Mouse (Mus musculus): ENCODE measurements around the gene Sult5a1. TPM values are rescaled to one million over a fixed set of nuclear protein-coding genes. Genes with fewer than 3 reads are reported as not detected.

The Sult5a1 gene
- polyA plus RNA-seq (2017; shearing (Covaris generic)): not detected

DNA sequence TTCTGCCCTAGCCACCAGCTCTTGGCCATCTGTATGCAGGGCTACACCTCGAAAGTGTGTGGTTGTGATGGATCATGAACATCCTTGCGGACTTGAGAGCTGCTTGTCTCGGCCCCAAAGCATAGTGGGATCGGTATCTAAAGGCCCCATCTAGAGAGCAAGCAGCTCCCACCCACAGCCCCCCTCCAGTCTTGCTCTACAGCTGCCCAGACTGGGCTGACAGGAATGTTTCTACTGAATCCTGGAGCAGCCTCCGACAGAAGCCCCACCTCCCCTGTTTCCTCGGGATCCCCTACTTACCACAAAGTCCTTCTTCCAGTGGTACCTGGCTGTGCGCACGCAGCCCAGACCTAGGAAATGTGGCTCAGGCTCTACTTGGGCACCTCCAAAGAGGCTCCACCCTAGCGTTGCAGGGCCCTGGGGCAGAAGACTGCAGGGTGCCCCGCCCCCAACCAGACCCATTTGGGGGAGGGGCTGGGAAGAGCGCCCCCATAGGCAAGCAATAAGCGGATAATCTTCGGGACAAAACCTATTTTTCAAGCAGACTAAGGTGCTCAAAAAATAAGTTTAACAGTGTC is at the start of gene Sult5a1:
Sult5a1 (minus strand) TSS at position 428 of the 578 bp plus-strand sequence.

DNA sequence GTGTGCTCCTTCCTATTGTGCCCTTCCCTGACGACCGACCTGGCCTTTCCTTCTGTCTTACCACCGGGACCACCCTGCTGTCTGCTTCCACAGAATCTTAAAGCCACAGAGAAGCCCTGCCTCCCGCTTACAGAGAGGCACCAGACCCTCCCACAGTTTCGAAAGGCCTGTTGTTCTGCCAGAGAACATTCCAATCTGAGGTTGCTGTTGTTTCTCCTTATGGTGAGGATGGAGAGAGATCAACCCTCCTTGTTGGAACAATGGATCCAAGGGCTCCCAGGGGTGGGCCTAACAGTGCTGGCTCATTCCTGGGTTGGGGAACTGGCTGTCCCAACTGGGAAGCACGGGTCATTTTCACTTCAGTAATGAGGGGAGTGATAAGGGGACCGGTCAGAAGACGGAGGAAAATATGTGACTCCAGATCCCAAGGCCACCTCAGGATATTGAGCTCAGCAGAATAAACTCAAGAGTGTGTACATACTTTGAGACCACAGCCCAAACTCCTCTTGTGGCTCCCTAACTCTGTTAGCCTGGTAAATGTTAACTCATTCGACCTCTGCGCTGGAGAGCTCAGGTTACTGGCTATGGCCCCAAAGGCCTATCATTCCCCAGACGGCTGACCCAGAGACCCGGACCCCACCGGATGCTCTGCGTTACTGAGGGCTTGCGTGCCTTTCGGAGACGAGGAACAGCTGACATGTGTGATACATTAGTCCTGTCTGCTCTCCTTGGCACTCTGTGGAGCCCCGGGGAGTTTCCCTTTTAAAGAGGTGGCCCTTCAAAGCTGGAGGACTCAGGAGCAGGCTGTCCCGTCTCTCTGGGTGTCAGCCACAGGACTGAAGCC is 27.7 kb upstream of the Sult5a1 start, which contains the start of gene Dpep1:
Dpep1 (plus strand) TSS at position 677 of the 844 bp plus-strand sequence.

GRCm38 (mm10) chr8:123117127-123117731 is 40.9 kb downstream of the Sult5a1 start, which contains the start of gene Cpne7:
Gene Cpne7 (plus strand): TSS chr8:123117374.

GRCm38 (mm10) chr8:123101735-123102685 is 56.1 kb downstream of the Sult5a1 start, which contains the start of gene Rpl13:
Gene Rpl13 (plus strand): TSS chr8:123102350.

Other genes starting within 250 kb of the Sult5a1 start
- 51.6 TPM for gene Ankrd11, start 116.0 kb downstream of the Sult5a1 start, polyA plus RNA-seq (2017; shearing (Covaris generic))
- 15.5 TPM for gene Spg7, start 95.4 kb downstream of the Sult5a1 start, polyA plus RNA-seq (2017; shearing (Covaris generic))
- gene Rpl13, start 56.0 kb downstream of the Sult5a1 start, polyA plus RNA-seq (2017; shearing (Covaris generic)): 929 TPM
- gene Cpne7, start 40.9 kb downstream of the Sult5a1 start, polyA plus RNA-seq (2017; shearing (Covaris generic)): 0.99 TPM
- gene Dpep1, start 27.9 kb upstream of the Sult5a1 start, polyA plus RNA-seq (2017; shearing (Covaris generic)): not detected
- 227 TPM for gene Chmp1a, start 54.4 kb upstream of the Sult5a1 start, polyA plus RNA-seq (2017; shearing (Covaris generic))
- gene Spata33, start 54.5 kb upstream of the Sult5a1 start, polyA plus RNA-seq (2017; shearing (Covaris generic)): not detected
- gene Cdk10, start 66.5 kb upstream of the Sult5a1 start, polyA plus RNA-seq (2017; shearing (Covaris generic)): 26.8 TPM
- 9.1 TPM for gene Spata2l, start 77.9 kb upstream of the Sult5a1 start, polyA plus RNA-seq (2017; shearing (Covaris generic))
- 23.2 TPM for gene Zfp276, start 95.9 kb upstream of the Sult5a1 start, polyA plus RNA-seq (2017; shearing (Covaris generic))
- gene Vps9d1, start 96.0 kb upstream of the Sult5a1 start, polyA plus RNA-seq (2017; shearing (Covaris generic)): 19.5 TPM
- gene Fanca, start 160.3 kb upstream of the Sult5a1 start, polyA plus RNA-seq (2017; shearing (Covaris generic)): 13.2 TPM
- gene Spire2, start 174.4 kb upstream of the Sult5a1 start, polyA plus RNA-seq (2017; shearing (Covaris generic)): not detected
- gene Tcf25, start 215.4 kb upstream of the Sult5a1 start, polyA plus RNA-seq (2017; shearing (Covaris generic)): 310 TPM
- 0.10 TPM for gene Mc1r, start 248.8 kb upstream of the Sult5a1 start, polyA plus RNA-seq (2017; shearing (Covaris generic))